In genomic region chr10:62060969-62061678, GRCm38 (mm10) we compare ENCODE assay signal across 12 mouse cellular contexts.
DNase-seq lines count a peak whose midpoint lies in the region; ATAC-seq and TF ChIP-seq lines count a peak whose summit lies in the region.
"Had no signal": no experiment of that assay in that cellular context is flagged by ENCODE, and none has a peak within 500 bp of the region (broad histone marks: within the 10 kb centered on the region; RNA-seq: fewer than 3 reads in every experiment).

No protein-coding gene starts in this region.

- no peak overlapping the region for H3K4me2 ChIP-seq in kidney, postnatal 0 days (ENCODE audit: low read length)
- no peak overlapping the region for H3K4me2 ChIP-seq in intestine, embryonic 16.5 days (ENCODE audit: low read depth, low read length)
- H3K4me2 ChIP-seq: liver, embryonic 12.5 days had no signal

- no peak overlapping the region for H3K4me3 ChIP-seq in kidney, postnatal 0 days (replicated peaks; ENCODE audit: low read depth, low read length)
- no peak overlapping the region for H3K4me3 ChIP-seq in kidney, adult 2 months (ENCODE audit: insufficient read depth, low read depth, low read length)
- no peak overlapping the region for H3K4me3 ChIP-seq in intestine, embryonic 16.5 days (ENCODE audit: low read length)
- H3K4me3 ChIP-seq: liver, embryonic 12.5 days; megakaryocyte, embryonic 14.5 days had no signal

- H3K9ac ChIP-seq in kidney, postnatal 0 days (ENCODE audit: low read depth, low read length): no peak overlapping the region
- 0 out of 2 replicates have a peak overlapping the region, but pooled peaks have one; percentile 34 for H3K9ac ChIP-seq in intestine, embryonic 16.5 days (ENCODE audit: low read depth, low read length)
- H3K9ac ChIP-seq: liver, embryonic 12.5 days had no signal

- H3K27ac ChIP-seq in kidney, postnatal 0 days: no peak overlapping the region
- no peak overlapping the region for H3K27ac ChIP-seq in kidney, adult 2 months (ENCODE audit: insufficient read depth, low read depth, low read length)
- H3K27ac ChIP-seq in intestine, embryonic 16.5 days (ENCODE audit: low read length): no peak overlapping the region
- H3K27ac ChIP-seq: liver, embryonic 12.5 days had no signal

- peak; percentile 54 for DNase-seq in embryo, embryonic 10 days (ENCODE audit: low spot score)
- DNase-seq in embryo, embryonic 9.5 days (ENCODE audit: extremely low spot score): no peak
- peak; percentile 35 for DNase-seq in kidney, postnatal 0 days (ENCODE audit: low spot score)
- no peak for DNase-seq in kidney, adult 2 months
- peak; percentile 33 for DNase-seq in ZHBTc4 (ENCODE audit: low read depth, low spot score)
- no peak for DNase-seq in left cerebral cortex, adult 8-10 months (ENCODE audit: low spot score in 2 of 2)
- no peak for DNase-seq in urinary bladder, postnatal 4 days (ENCODE audit: low spot score in 2 of 2)
- DNase-seq: spleen, adult 18-20 months had no signal

- TF ChIP-seq CTCF in kidney, postnatal 0 days (IDR thresholded peaks at IDR 0.05; ENCODE audit: low read depth): no peak
- TF ChIP-seq CTCF in kidney, adult 2 months (conservative IDR thresholded peaks at IDR 0.05; ENCODE audit: insufficient read depth, insufficient read length, low read depth, low read length): no peak

- no peak for ATAC-seq in kidney, postnatal 0 days (replicated peaks; ENCODE audit: low FRiP score, low read depth)
- no peak for ATAC-seq in intestine, embryonic 16.5 days
- ATAC-seq: forebrain, embryonic 16.5 days; liver, embryonic 12.5 days had no signal

- no peak for TF ChIP-seq POLR2A in kidney, adult 2 months (IDR thresholded peaks at IDR 0.05; ENCODE audit: low read depth, low read length)

- H3K4me1 ChIP-seq in kidney, postnatal 0 days (replicated peaks; ENCODE audit: insufficient read depth, low read length): peaks cover 15% of the 10 kb centered on the region
- H3K4me1 ChIP-seq in kidney, adult 2 months (ENCODE audit: control insufficient read depth, insufficient read depth, low read length): no peaks in the 10 kb centered on the region
- peaks cover 18% of the 10 kb centered on the region for H3K4me1 ChIP-seq in intestine, embryonic 16.5 days (ENCODE audit: control insufficient read depth, insufficient read depth, low read length)

- no peaks in the 10 kb centered on the region for H3K36me3 ChIP-seq in kidney, postnatal 0 days (ENCODE audit: insufficient read depth, low read length)
- H3K36me3 ChIP-seq in kidney, adult 2 months (ENCODE audit: control insufficient read depth, insufficient read depth, low read length): no peaks in the 10 kb centered on the region
- H3K36me3 ChIP-seq in intestine, embryonic 16.5 days (ENCODE audit: control insufficient read depth, insufficient read depth, low read length): no peaks in the 10 kb centered on the region
- H3K36me3 ChIP-seq: liver, embryonic 12.5 days had no signal

- WGBS in kidney, postnatal 0 days: 9% methylated on average over 14 of the region's 14 CpGs
- WGBS in kidney, adult 2 months: 37% methylated on average over 14 of the region's 14 CpGs
- WGBS in intestine, embryonic 16.5 days: 29% methylated on average over 14 of the region's 14 CpGs

- H3K27me3 ChIP-seq in kidney, postnatal 0 days (ENCODE audit: insufficient read depth, low read length): no peaks in the 10 kb centered on the region
- H3K27me3 ChIP-seq in kidney, adult 2 months (replicated peaks; ENCODE audit: control insufficient read depth, insufficient read depth, low read length): no peaks in the 10 kb centered on the region
- no peaks in the 10 kb centered on the region for H3K27me3 ChIP-seq in intestine, embryonic 16.5 days (replicated peaks; ENCODE audit: control insufficient read depth, insufficient read depth, low read length)

- no peaks in the 10 kb centered on the region for H3K9me3 ChIP-seq in kidney, postnatal 0 days (replicated peaks; ENCODE audit: low read length)
- H3K9me3 ChIP-seq in intestine, embryonic 16.5 days (ENCODE audit: control insufficient read depth, low read length): no peaks in the 10 kb centered on the region
- H3K9me3 ChIP-seq: liver, embryonic 12.5 days had no signal

Comparison
In these comparisons a context has a peak if more than half of its experiments do, and no peak if none do; other contexts are left out.
1. DNase-seq: peak in embryo, embryonic 10 days (single experiment), kidney, postnatal 0 days (single experiment) and ZHBTc4 (single experiment); none in embryo, embryonic 9.5 days (single experiment), kidney, adult 2 months (single experiment), left cerebral cortex, adult 8-10 months (0 of 2) and urinary bladder, postnatal 4 days (0 of 2).